Mouse (Mus musculus) heart, adult 2 months (tissue): ENCODE results near the gene Cep63.

Experiments
- CTCF ChIP-seq: fragments of 200-600 bp; IDR thresholded peaks from 2 replicates; pipeline ENCODE4 v1.8.1; 2022; ENCODE audit warnings: antibody characterized with exemption, mild to moderate bottlenecking, moderate library complexity
- EP300 ChIP-seq: fragments of 200-500 bp; IDR thresholded peaks from 2 replicates; pipeline ENCODE4 v1.6.1; 2011; ENCODE audit warnings: low read depth, low read length, control low read depth; ENCODE audit not compliant: insufficient read depth
- POLR2A ChIP-seq: fragments of 200-500 bp; IDR thresholded peaks from 2 replicates; pipeline ENCODE4 v1.6.1; 2011; ENCODE audit warnings: mild to moderate bottlenecking, low read depth, low read length, control low read depth; ENCODE audit not compliant: insufficient read depth

DNA sequence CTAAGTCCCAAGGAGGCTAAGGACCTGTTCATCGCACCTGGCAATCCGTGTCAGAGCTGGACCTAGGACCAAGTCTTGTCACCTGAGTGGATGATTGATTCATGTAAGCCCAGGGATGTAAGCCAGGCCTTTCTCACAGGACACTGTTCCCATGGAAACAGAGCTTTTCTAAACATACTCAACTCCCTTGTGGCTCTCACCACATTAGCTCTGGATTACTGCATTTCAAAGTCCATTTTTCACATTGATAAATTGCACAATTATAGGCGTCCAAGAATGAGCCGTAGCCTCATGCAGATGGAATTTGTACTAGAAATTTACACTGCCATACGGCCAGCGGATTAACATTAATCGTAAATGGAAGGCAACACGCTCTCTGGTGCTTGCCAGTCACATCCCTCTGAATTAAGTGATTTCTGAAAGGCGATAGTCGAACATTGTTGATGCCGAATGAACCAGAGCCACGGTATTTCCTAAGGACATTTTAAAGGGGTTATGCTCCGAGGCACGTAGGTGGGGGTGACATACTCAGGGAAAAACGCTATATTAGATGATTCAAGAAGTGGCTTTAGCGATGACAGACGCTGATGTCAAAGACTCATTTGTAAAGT is 23.7 kb upstream of the Cep63 start:
- no peak for TF ChIP-seq CTCF
- no peak for TF ChIP-seq POLR2A
- TF ChIP-seq EP300, result no peak
